Mouse (Mus musculus) CH12.LX (cell line): ENCODE data around the gene Prim2. TPM values are rescaled to one million over a fixed set of nuclear protein-coding genes. Genes with fewer than 3 reads are reported as not detected.
"Not testable (repeated sequence)": the region's sequence is repeated elsewhere in the genome, so short reads cannot be mapped to it uniquely, and the experiment has no call there.

Source experiments
- DNase-seq: peaks from one replicate; pipeline ENCODE4 v3.0.0-alpha.2; 2013; ENCODE audit errors: extremely low read depth
- H3K27ac ChIP-seq: 2 replicates; pipeline ENCODE4 v1.5.1; 2012; ENCODE audit warnings: low read depth, mild to moderate bottlenecking, control low read depth, moderate library complexity; ENCODE audit not compliant: insufficient read depth
- H3K27me3 ChIP-seq: replicated peaks from 2 replicates; pipeline ENCODE3; 2012; ENCODE audit warnings: inconsistent platforms
- H3K36me3 ChIP-seq, 2 experiments: replicated peaks in 1 of 2; 2 replicates each; pipeline versions ENCODE3 to v1.6.1; 2012; ENCODE audit warnings: inconsistent platforms in 1 of 2, low read length in 1 of 2, mild to moderate bottlenecking in 1 of 2, mixed read lengths in 1 of 2, moderate library complexity in 1 of 2; ENCODE audit not compliant: control insufficient read depth in 1 of 2, insufficient read depth in 1 of 2
- H3K4me1 ChIP-seq, 2 experiments: 2 replicates each; pipeline ENCODE4 v1.6.1; 2012; ENCODE audit warnings: inconsistent platforms in 1 of 2, moderate library complexity in 1 of 2; ENCODE audit not compliant: insufficient read depth in 2 of 2, control insufficient read depth in 1 of 2
- H3K4me2 ChIP-seq: 2 replicates; pipeline ENCODE4 v1.6.1; 2012; ENCODE audit warnings: low read depth, mild to moderate bottlenecking, control low read depth; ENCODE audit not compliant: poor library complexity, insufficient read depth, severe bottlenecking
- H3K4me3 ChIP-seq, 3 experiments: fragments of 150-350 bp in 1 of 3; sonication (generic) in 1 of 3; replicated peaks in 1 of 3; 2 replicates each; pipeline versions ENCODE3 to v1.5.1; 2011 to 2012; ENCODE audit warnings: low read depth in 2 of 3, low read length in 2 of 3, mild to moderate bottlenecking in 2 of 3, moderate library complexity in 2 of 3, control low read depth in 1 of 3, improper control_type of control experiment in 1 of 3, inconsistent platforms in 1 of 3, mixed read lengths in 1 of 3; ENCODE audit not compliant: poor library complexity in 1 of 3
- H3K79me2 ChIP-seq: replicated peaks from 2 replicates; pipeline ENCODE4 v1.6.1; 2012; ENCODE audit warnings: mild to moderate bottlenecking, moderate library complexity; ENCODE audit not compliant: control insufficient read depth, poor library complexity, insufficient read depth, severe bottlenecking; ENCODE audit errors: extremely low read depth
- H3K9ac ChIP-seq: 2 replicates; pipeline ENCODE4 v1.6.1; 2012; ENCODE audit warnings: low read depth, mild to moderate bottlenecking, control low read depth, moderate library complexity; ENCODE audit not compliant: insufficient read depth
- H3K9me3 ChIP-seq: replicated peaks from 2 replicates; pipeline ENCODE3; 2012; ENCODE audit warnings: low read length, inconsistent platforms, mixed read lengths
- CHD1 ChIP-seq: IDR thresholded peaks from 2 replicates; pipeline ENCODE4 v1.6.1; 2012; ENCODE audit warnings: low read depth, low read length, improper control_type of control experiment, inconsistent platforms
- ELF1 ChIP-seq: IDR thresholded peaks from 2 replicates; pipeline ENCODE4 v1.6.1; 2014; ENCODE audit warnings: low read depth, mild to moderate bottlenecking, inconsistent platforms, low read length, improper control_type of control experiment
- EP300 ChIP-seq: IDR thresholded peaks from 2 replicates; pipeline ENCODE4 v1.6.1; 2011; ENCODE audit warnings: low read length, improper control_type of control experiment
- ETS1 ChIP-seq: conservative IDR thresholded peaks from 2 replicates; pipeline ENCODE4 v1.6.1; 2012; ENCODE audit warnings: low read depth, mild to moderate bottlenecking, inconsistent platforms, low read length, improper control_type of control experiment, moderate library complexity
- HCFC1 ChIP-seq: IDR thresholded peaks from 2 replicates; pipeline ENCODE4 v1.6.1; 2012; ENCODE audit warnings: low read depth, mild to moderate bottlenecking, inconsistent platforms, low read length, improper control_type of control experiment
- IRF4 ChIP-seq: IDR thresholded peaks from 2 replicates; pipeline ENCODE4 v1.6.1; 2014; ENCODE audit warnings: low read depth, mild to moderate bottlenecking, inconsistent platforms, low read length, improper control_type of control experiment
- JUN ChIP-seq: IDR thresholded peaks from 2 replicates; pipeline ENCODE4 v1.6.1; 2011; ENCODE audit warnings: low read depth, mild to moderate bottlenecking, low read length, improper control_type of control experiment, moderate library complexity; ENCODE audit not compliant: insufficient read depth
- KAT2A ChIP-seq: IDR thresholded peaks from 2 replicates; pipeline ENCODE4 v1.6.1; 2012; ENCODE audit warnings: low read length, improper control_type of control experiment, inconsistent platforms; ENCODE audit not compliant: insufficient replicate concordance
- MAFK ChIP-seq: IDR thresholded peaks from 2 replicates; pipeline ENCODE4 v1.6.1; 2011; ENCODE audit warnings: low read length, improper control_type of control experiment; ENCODE audit not compliant: insufficient replicate concordance
- MXI1 ChIP-seq: IDR thresholded peaks from 2 replicates; pipeline ENCODE4 v1.6.1; 2011; ENCODE audit warnings: mild to moderate bottlenecking, low read depth, low read length, improper control_type of control experiment
- NELFE ChIP-seq: IDR thresholded peaks from 2 replicates; pipeline ENCODE4 v1.6.1; 2011; ENCODE audit warnings: low read depth, low read length, improper control_type of control experiment
- PAX5 ChIP-seq: IDR thresholded peaks from 2 replicates; pipeline ENCODE4 v1.6.1; 2012; ENCODE audit warnings: low read length, inconsistent platforms, mixed read lengths
- POLR2AphosphoS2 ChIP-seq: IDR thresholded peaks from 2 replicates; pipeline ENCODE4 v1.6.1; 2011; ENCODE audit warnings: low read depth, low read length, improper control_type of control experiment
- RAD21 ChIP-seq: IDR thresholded peaks from 2 replicates; pipeline ENCODE4 v1.6.1; 2011; ENCODE audit warnings: low read depth, mild to moderate bottlenecking, low read length, improper control_type of control experiment, moderate library complexity
- TBP ChIP-seq: conservative IDR thresholded peaks from 2 replicates; pipeline ENCODE4 v1.6.1; 2011; ENCODE audit warnings: low read depth, low read length, improper control_type of control experiment
- TCF12 ChIP-seq: IDR thresholded peaks from 2 replicates; pipeline ENCODE4 v1.6.1; 2014; ENCODE audit warnings: low read depth, mild to moderate bottlenecking, inconsistent platforms, low read length, improper control_type of control experiment
- ZC3H11A ChIP-seq: IDR thresholded peaks from 2 replicates; pipeline ENCODE4 v1.6.1; 2012; ENCODE audit warnings: low read depth, mild to moderate bottlenecking, inconsistent platforms, low read length, improper control_type of control experiment
- ZKSCAN1 ChIP-seq: IDR thresholded peaks from 2 replicates; pipeline ENCODE4 v1.6.1; 2012; ENCODE audit warnings: low read depth, inconsistent platforms, low read length, improper control_type of control experiment, borderline replicate concordance
- ZMIZ1 ChIP-seq: IDR thresholded peaks from 2 replicates; pipeline ENCODE4 v1.6.1; 2012; ENCODE audit warnings: low read depth, mild to moderate bottlenecking, inconsistent platforms, low read length, improper control_type of control experiment
- ZNF384 ChIP-seq: IDR thresholded peaks from 2 replicates; pipeline ENCODE4 v1.6.1; 2012; ENCODE audit warnings: low read depth, low read length, improper control_type of control experiment, inconsistent platforms
- dilution Hi-C: fragments of 300-500 bp; cut with MboI; formaldehyde crosslinking; loops from 2 replicates; pipeline ENCODE4 v1.14.3; 2020; ENCODE audit warnings: low sequenced_read_pairs; ENCODE audit not compliant: extremely low pct_unique_long_range_greater_than_20kb, extremely low pct_ligation_motif_present
- in situ Hi-C: fragments of 300-500 bp; cut with MboI; formaldehyde crosslinking; loops from 3 replicates; pipeline ENCODE4 v1.14.3; 2019; ENCODE audit warnings: low sequenced_read_pairs, low pct_ligation_motif_present, low pct_unique_long_range_greater_than_20kb, mixed read lengths
- polyA plus RNA-seq: library from polyadenylated mRNA; unstranded; fragments of >175 nt; gene quantifications from 2 replicates; pipeline ENCODE4 v1.2.1, GENCODE M21; 2012; ENCODE audit warnings: low read depth; ENCODE audit not compliant: insufficient read length
- total RNA-seq, 2 experiments: library from RNA; depleted of rRNA; stranded (reverse); fragments of 300-350 nt in 1 of 2; fragments of >200 nt in 1 of 2; gene quantifications; 2 replicates each; pipeline ENCODE4 v1.2.3; 2012 to 2014

Prim2 gene
- total and polyA plus RNA-seq, 3 experiments = 41.3 to 72.6 (median 51.7) TPM

DNA sequence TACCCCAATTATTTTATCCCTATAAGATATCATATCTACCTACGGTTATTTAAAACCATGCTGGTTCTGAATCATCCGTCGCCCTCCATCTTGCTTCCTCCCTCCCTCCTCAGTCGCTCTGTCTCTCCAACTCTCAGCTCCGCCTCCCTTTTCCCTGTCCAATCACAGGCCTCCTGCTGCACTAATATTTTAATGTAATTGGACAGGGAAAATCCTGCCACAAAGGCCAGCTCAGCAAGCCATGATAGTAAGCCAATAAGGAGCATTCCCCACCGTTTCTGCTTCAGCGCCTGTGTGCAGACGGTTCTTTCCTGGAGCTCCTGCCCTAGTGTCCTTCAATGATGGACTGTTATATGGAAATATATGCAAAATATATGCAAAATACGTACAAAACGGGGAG lies 47.8 kb downstream of the Prim2 start:
- no peak for DNase-seq
- Histone ChIP-seq H3K9ac (no peak overlapping the region), H3K27me3 (no peaks in the 10 kb centered on the region), H3K79me2 (no peaks in the 10 kb centered on the region; the same call in 1 of the 2 replicates), H3K9me3 (no peaks in the 10 kb centered on the region), H3K4me1 (peaks cover 0 to 6% of the 10 kb centered on the region in 2 experiments; a peak in 1 of 4 replicates), H3K4me2 (no peak overlapping the region), H3K27ac (no peak overlapping the region), H3K36me3 (peaks cover 30 to 65% of the 10 kb centered on the region in 2 experiments), H3K4me3 (no peak overlapping the region)
- dilution Hi-C loops = no loop called here
- in situ Hi-C loops = no loop called here
- TF ChIP-seq ZMIZ1 (no peak), IRF4 (no peak), JUN (no peak), PAX5 (no peak), ETS1 (no peak), ZKSCAN1 (no peak), NELFE (no peak), HCFC1 (no peak), KAT2A (no peak), TCF12 (no peak), POLR2AphosphoS2 (no peak), TBP (no peak), MAFK (no peak), EP300 (no peak), ZNF384 (no peak), ZC3H11A (no peak), MXI1 (no peak)

DNA sequence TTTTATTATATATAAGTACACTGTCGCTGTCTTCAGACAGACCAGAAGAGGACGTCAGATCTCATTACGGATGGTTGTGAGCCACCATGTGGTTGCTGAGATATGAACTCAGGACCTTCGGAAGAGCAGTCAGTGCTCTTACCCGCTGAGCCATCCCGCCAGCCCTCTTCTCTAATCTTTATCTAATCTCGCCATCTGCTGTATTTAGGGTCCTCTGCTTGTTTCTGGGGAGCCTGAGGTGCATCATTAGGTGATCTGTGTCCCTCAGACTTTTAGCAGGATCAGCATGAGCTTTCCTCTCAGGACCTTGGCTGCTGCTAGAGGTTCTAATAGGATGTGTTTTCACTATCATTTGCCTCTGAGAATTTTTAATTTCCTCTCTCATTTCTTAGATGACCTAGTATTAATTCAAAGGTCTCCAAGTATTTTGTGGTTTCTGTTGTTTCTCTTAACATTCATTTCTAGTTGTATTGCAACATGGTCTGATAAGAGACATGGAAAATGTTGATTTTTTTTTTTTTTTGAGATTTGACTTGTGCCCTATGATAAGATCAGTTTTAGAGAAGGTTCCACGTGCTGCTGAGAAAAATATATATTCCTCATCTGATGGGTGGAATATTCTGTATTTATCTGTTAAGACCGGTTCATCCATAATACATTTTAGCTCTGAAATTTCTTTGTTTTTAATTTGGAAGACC lies 49.4 kb downstream of the Prim2 start:
- Histone ChIP-seq H3K79me2 (no peaks in the 10 kb centered on the region; the same call in 1 of the 2 replicates), H3K27ac (no peak overlapping the region), H3K9ac (no peak overlapping the region), H3K4me3 (no peak overlapping the region), H3K27me3 (no peaks in the 10 kb centered on the region), H3K4me2 (no peak overlapping the region), H3K36me3 (peaks cover 24 to 58% of the 10 kb centered on the region in 2 experiments), H3K9me3 (no peaks in the 10 kb centered on the region), H3K4me1 (peaks cover 3 to 12% of the 10 kb centered on the region in 2 experiments; a peak in 2 of 4 replicates)
- TF ChIP-seq RAD21 = no peak
- no peak for TF ChIP-seq ZKSCAN1
- no peak for TF ChIP-seq CHD1
- no peak for TF ChIP-seq ELF1
- TF ChIP-seq POLR2AphosphoS2 = no peak
- no peak for TF ChIP-seq NELFE
- DNase-seq = no peak
- in situ Hi-C loops (no loop called here), dilution Hi-C loops (no loop called here)

DNA sequence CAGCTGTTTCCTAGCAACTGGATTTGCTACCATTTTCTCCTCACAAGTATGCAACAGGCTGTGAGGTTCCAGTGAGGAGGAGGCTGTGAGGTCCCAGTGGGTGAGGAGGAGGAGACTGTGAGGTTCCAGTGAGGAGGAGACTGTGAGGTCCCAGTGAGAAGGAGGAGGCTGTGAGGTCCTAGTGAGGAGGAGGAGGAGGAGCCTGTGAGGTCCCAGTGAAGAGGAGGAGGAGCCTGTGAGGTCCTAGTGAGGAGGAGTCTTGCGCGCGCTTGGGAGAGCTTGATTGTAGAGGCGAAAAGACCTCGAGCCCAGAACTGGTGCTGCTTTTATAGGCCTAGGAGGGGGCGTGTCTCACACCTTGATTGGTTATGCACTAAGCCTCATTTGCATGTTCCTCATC lies 53.0 kb downstream of the Prim2 start:
- dilution Hi-C loops, H3K79me2 ChIP-seq, H3K4me2 ChIP-seq, DNase-seq, H3K4me3 ChIP-seq, H3K9me3 ChIP-seq, H3K9ac ChIP-seq, in situ Hi-C loops, H3K27ac ChIP-seq, H3K27me3 ChIP-seq: not testable (repeated sequence)
- peaks cover 10 to 30% of the 10 kb centered on the region in 2 experiments for H3K36me3 ChIP-seq
- H3K4me1 ChIP-seq = peaks cover 3 to 12% of the 10 kb centered on the region in 2 experiments; a peak in 2 of 4 replicates
